Mouse (Mus musculus) kidney, postnatal 0 days (tissue): Measurements from ENCODE around the gene Auh. TPM values are rescaled to one million over a fixed set of nuclear protein-coding genes. Genes with fewer than 3 reads are reported as not detected.

ENCODE experiments used
- ATAC-seq: fragments of 200-750 bp; cut with Nextera tagmentation; replicated peaks from 2 replicates; pipeline ENCODE4 v1.8.0; 2017; ENCODE audit warnings: low read depth, moderate number of reproducible peaks, moderate TSS enrichment, moderate library complexity; ENCODE audit not compliant: low FRiP score
- DNase-seq: peaks from one replicate; pipeline ENCODE4 v3.0.0-alpha.2; 2016; ENCODE audit warnings: low spot score
- H3K27ac ChIP-seq: fragments of 300-500 bp; sonication (generic); 2 replicates; pipeline ENCODE4 v1.5.1; 2014; ENCODE audit warnings: mild to moderate bottlenecking
- H3K27me3 ChIP-seq: fragments of 300-500 bp; sonication (generic); 2 replicates; pipeline ENCODE4 v1.6.1; 2014; ENCODE audit warnings: low read length, mixed read lengths; ENCODE audit not compliant: insufficient read depth
- H3K36me3 ChIP-seq: fragments of 300-500 bp; sonication (generic); 2 replicates; pipeline ENCODE4 v1.6.1; 2014; ENCODE audit warnings: low read length, mixed read lengths; ENCODE audit not compliant: insufficient read depth
- H3K4me1 ChIP-seq: fragments of 300-500 bp; sonication (generic); replicated peaks from 2 replicates; pipeline ENCODE4 v1.6.1; 2014; ENCODE audit warnings: antibody characterized with exemption, low read length, mixed read lengths; ENCODE audit not compliant: insufficient read depth
- H3K4me2 ChIP-seq: fragments of 300-500 bp; sonication (generic); 2 replicates; pipeline ENCODE4 v1.6.1; 2014; ENCODE audit warnings: mild to moderate bottlenecking, low read length, moderate library complexity, mixed read lengths
- H3K4me3 ChIP-seq: fragments of 300-500 bp; sonication (generic); replicated peaks from 2 replicates; pipeline ENCODE4 v1.5.1; 2014; ENCODE audit warnings: low read depth, low read length
- H3K9ac ChIP-seq: fragments of 300-500 bp; sonication (generic); 2 replicates; pipeline ENCODE4 v1.6.1; 2014; ENCODE audit warnings: low read depth, low read length
- H3K9me3 ChIP-seq: fragments of 300-500 bp; sonication (generic); replicated peaks from 2 replicates; pipeline ENCODE4 v1.6.1; 2016; ENCODE audit warnings: low read length, inconsistent platforms, mixed read lengths
- CTCF ChIP-seq: IDR thresholded peaks from 2 replicates; pipeline ENCODE4 v1.5.1; 2016; ENCODE audit warnings: antibody characterized with exemption, low read depth, mild to moderate bottlenecking, moderate library complexity
- WGBS: fragments of 180-500 bp; shearing (Covaris S2); extraction: QIAGEN DNeasy Blood & Tissue Kit; methylation state at CpG from one replicate; pipeline ENCODE4 v1.1.7; 2014; 5-methylcytosine and 5-hydroxymethylcytosine counted together
- polyA plus RNA-seq: library from polyadenylated mRNA; unstranded; fragments of >200 nt; fragmentation: Nextera tagmentation; extraction: Ambion mirVana; gene quantifications from 2 replicates; pipeline ENCODE4 v1.2.1, GENCODE M21; 2015

Gene Auh
- polyA plus RNA-seq, 1 experiment from 2014 or later: 81.3 TPM

- Histone ChIP-seq H3K9ac (no peak overlapping the region), H3K4me1 (peaks cover 10% of the 10 kb centered on the region), H3K4me3 (no peak overlapping the region), H3K4me2 (no peak overlapping the region), H3K27ac (no peak overlapping the region), H3K9me3 (no peaks in the 10 kb centered on the region), H3K27me3 (no peaks in the 10 kb centered on the region), H3K36me3 (no peaks in the 10 kb centered on the region)
- ATAC-seq (no peak), DNase-seq (no peak)
- TF ChIP-seq CTCF: no peak
- 56% methylated on average over 10 of the region's 10 CpGs for WGBS
These were observed 1.1 kb upstream of the Auh start for GRCm38 (mm10) chr13:52930582-52930981.

GRCm38 (mm10) chr13:52928392-52928791 lies 1.1 kb downstream of the Auh start:
- Histone ChIP-seq H3K9ac (peak overlapping the region; percentile 86; the same call in 1 of the 2 replicates), H3K36me3 (no peaks in the 10 kb centered on the region), H3K4me3 (peak overlapping the region; percentile 85; the same call in 1 of the 2 replicates), H3K4me2 (peak overlapping the region; percentile 52), H3K27me3 (no peaks in the 10 kb centered on the region), H3K9me3 (no peaks in the 10 kb centered on the region), H3K27ac (no peak overlapping the region), H3K4me1 (peaks cover 10% of the 10 kb centered on the region)
- 53% methylated on average over 9 of the region's 9 CpGs for WGBS
- no peak for DNase-seq
- no peak for ATAC-seq
- TF ChIP-seq CTCF: no peak

GRCm38 (mm10) chr13:52924457-52924856 lies 5.0 kb downstream of the Auh start:
- ATAC-seq: no peak
- no peaks in the 10 kb centered on the region for H3K27me3 ChIP-seq
- H3K9ac ChIP-seq: no peak overlapping the region
- peaks cover 10% of the 10 kb centered on the region for H3K4me1 ChIP-seq
- no peak for DNase-seq
- H3K36me3 ChIP-seq: no peaks in the 10 kb centered on the region
- H3K4me3 ChIP-seq: no peak overlapping the region
- H3K9me3 ChIP-seq: no peaks in the 10 kb centered on the region
- H3K4me2 ChIP-seq: no peak overlapping the region
- TF ChIP-seq CTCF: no peak
- no peak overlapping the region for H3K27ac ChIP-seq
- WGBS: 72% methylated on average over 5 of the region's 5 CpGs

- TF ChIP-seq CTCF: no peak
- no peaks in the 10 kb centered on the region for H3K9me3 ChIP-seq
- H3K4me1 ChIP-seq: no peaks in the 10 kb centered on the region
- no peak for DNase-seq
- 63% methylated on average over 8 of the region's 8 CpGs for WGBS
- no peak overlapping the region for H3K4me2 ChIP-seq
- H3K4me3 ChIP-seq: no peak overlapping the region
- no peaks in the 10 kb centered on the region for H3K27me3 ChIP-seq
- H3K9ac ChIP-seq: no peak overlapping the region
- H3K27ac ChIP-seq: 0 out of 2 replicates have a peak overlapping the region, but pooled peaks have one; percentile 19
- H3K36me3 ChIP-seq: 0 out of 2 replicates have a peak, but pooled peaks cover 4% of the 10 kb centered on the region
- ATAC-seq: no peak
These were observed 7.5 kb downstream of the Auh start for GRCm38 (mm10) chr13:52921966-52922365.

GRCm38 (mm10) chr13:52921065-52921825 lies 8.2 kb downstream of the Auh start:
- H3K4me1 ChIP-seq: no peaks in the 10 kb centered on the region
- H3K27ac ChIP-seq: peak overlapping the region; percentile 19; the same call in 1 of the 2 replicates
- no peak overlapping the region for H3K4me2 ChIP-seq
- H3K4me3 ChIP-seq: no peak overlapping the region
- peaks cover 8% of the 10 kb centered on the region; the same call in 1 of the 2 replicates for H3K36me3 ChIP-seq
- no peak for TF ChIP-seq CTCF
- ATAC-seq: peak; percentile 57; the same call in 1 of the 2 replicates
- no peak for DNase-seq
- H3K9me3 ChIP-seq: no peaks in the 10 kb centered on the region
- no peaks in the 10 kb centered on the region for H3K27me3 ChIP-seq
- no peak overlapping the region for H3K9ac ChIP-seq
- WGBS: 57% methylated on average over 7 of the region's 7 CpGs

GRCm38 (mm10) chr13:52919790-52920352 lies 9.6 kb downstream of the Auh start:
- DNase-seq: no peak
- no peak for TF ChIP-seq CTCF
- Histone ChIP-seq H3K9ac (no peak overlapping the region), H3K4me1 (no peaks in the 10 kb centered on the region), H3K36me3 (peaks cover 12% of the 10 kb centered on the region), H3K4me3 (no peak overlapping the region), H3K27me3 (no peaks in the 10 kb centered on the region), H3K27ac (no peak overlapping the region), H3K4me2 (no peak overlapping the region), H3K9me3 (no peaks in the 10 kb centered on the region)
- WGBS: 79% methylated on average over 10 of the region's 10 CpGs
- no peak for ATAC-seq
